Mouse (Mus musculus) liver, embryonic 13.5 days (tissue): ENCODE results near the gene Ang2. TPM values are rescaled to one million over a fixed set of nuclear protein-coding genes. Genes with fewer than 3 reads are reported as not detected.
"Not testable (repeated sequence)": the region's sequence is repeated elsewhere in the genome, so short reads cannot be mapped to it uniquely, and the experiment has no call there.

Experiments used
- ATAC-seq: fragments of 200-750 bp; cut with Nextera tagmentation; 2 replicates; pipeline ENCODE4 v1.8.0; 2017; ENCODE audit warnings: low read depth, mild to moderate bottlenecking, moderate number of reproducible peaks, moderate library complexity
- DNase-seq: peaks from one replicate; pipeline ENCODE4 v3.0.0; 2022
- H3K27ac ChIP-seq: fragments of 300-500 bp; sonication (generic); 2 replicates; pipeline ENCODE4 v1.5.1; 2015; ENCODE audit warnings: moderate library complexity, mild to moderate bottlenecking, inconsistent platforms
- H3K27me3 ChIP-seq: fragments of 300-500 bp; sonication (generic); 2 replicates; pipeline ENCODE4 v1.6.1; 2015; ENCODE audit warnings: mild to moderate bottlenecking, inconsistent platforms
- H3K36me3 ChIP-seq: fragments of 300-500 bp; sonication (generic); 2 replicates; pipeline ENCODE4 v1.6.1; 2015; ENCODE audit warnings: mild to moderate bottlenecking, inconsistent platforms
- H3K4me1 ChIP-seq: fragments of 300-500 bp; sonication (generic); replicated peaks from 2 replicates; pipeline ENCODE4 v1.6.1; 2015; ENCODE audit warnings: inconsistent platforms
- H3K4me2 ChIP-seq: fragments of 300-500 bp; sonication (generic); 2 replicates; pipeline ENCODE4 v1.6.1; 2015; ENCODE audit warnings: inconsistent platforms, mild to moderate bottlenecking, moderate library complexity
- H3K4me3 ChIP-seq: fragments of 300-500 bp; sonication (generic); replicated peaks from 2 replicates; pipeline ENCODE4 v1.5.1; 2015; ENCODE audit warnings: mild to moderate bottlenecking, inconsistent platforms
- H3K9ac ChIP-seq: fragments of 300-500 bp; sonication (generic); 2 replicates; pipeline ENCODE4 v1.6.1; 2015; ENCODE audit warnings: mild to moderate bottlenecking, inconsistent platforms
- H3K9me3 ChIP-seq: fragments of 300-500 bp; sonication (generic); replicated peaks from 2 replicates; pipeline ENCODE4 v1.6.1; 2016; ENCODE audit warnings: inconsistent platforms
- WGBS: fragments of 180-500 bp; shearing (Covaris S2); methylation state at CpG from one replicate; pipeline ENCODE4 v1.1.7; 2015; ENCODE audit not compliant: insufficient replicate concordance; 5-methylcytosine and 5-hydroxymethylcytosine counted together
- polyA plus RNA-seq: library from polyadenylated mRNA; unstranded; fragments of >200 nt; fragmentation: Nextera tagmentation; extraction: Ambion mirVana; gene quantifications from 2 replicates; pipeline ENCODE4 v1.2.1, GENCODE M21; 2015

Ang2 gene
- polyA plus RNA-seq, 1 experiment from 2014 or later, result not detected

DNA sequence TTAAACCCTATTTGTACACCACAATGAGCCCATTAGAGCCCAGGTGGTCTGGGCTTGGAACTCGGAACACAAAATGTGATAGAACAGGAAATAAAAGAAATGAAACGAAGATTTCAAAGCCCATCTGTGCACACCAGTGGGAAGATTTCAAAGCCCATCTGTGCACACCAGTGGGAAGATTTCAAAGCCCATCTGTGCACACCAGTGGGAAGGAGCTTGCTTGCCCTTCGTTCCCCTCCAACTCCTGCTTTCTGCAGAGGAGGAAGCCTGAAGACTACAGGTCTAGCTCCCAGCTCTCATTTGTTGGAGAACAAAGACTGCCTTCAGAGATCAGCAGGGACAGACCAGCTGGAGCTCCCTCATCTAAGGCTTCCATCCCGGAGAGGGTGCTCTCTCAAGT is 26.0 kb downstream of the Ang2 start:
- H3K36me3 ChIP-seq, H3K9ac ChIP-seq, ATAC-seq, H3K27ac ChIP-seq, H3K4me3 ChIP-seq, DNase-seq, H3K4me1 ChIP-seq, H3K9me3 ChIP-seq, H3K27me3 ChIP-seq: not testable (repeated sequence)
- 48% methylated on average over 4 of the region's 4 CpGs for WGBS
- 0 out of 2 replicates have a peak overlapping the region, but pooled peaks have one; percentile 14 for H3K4me2 ChIP-seq

DNA sequence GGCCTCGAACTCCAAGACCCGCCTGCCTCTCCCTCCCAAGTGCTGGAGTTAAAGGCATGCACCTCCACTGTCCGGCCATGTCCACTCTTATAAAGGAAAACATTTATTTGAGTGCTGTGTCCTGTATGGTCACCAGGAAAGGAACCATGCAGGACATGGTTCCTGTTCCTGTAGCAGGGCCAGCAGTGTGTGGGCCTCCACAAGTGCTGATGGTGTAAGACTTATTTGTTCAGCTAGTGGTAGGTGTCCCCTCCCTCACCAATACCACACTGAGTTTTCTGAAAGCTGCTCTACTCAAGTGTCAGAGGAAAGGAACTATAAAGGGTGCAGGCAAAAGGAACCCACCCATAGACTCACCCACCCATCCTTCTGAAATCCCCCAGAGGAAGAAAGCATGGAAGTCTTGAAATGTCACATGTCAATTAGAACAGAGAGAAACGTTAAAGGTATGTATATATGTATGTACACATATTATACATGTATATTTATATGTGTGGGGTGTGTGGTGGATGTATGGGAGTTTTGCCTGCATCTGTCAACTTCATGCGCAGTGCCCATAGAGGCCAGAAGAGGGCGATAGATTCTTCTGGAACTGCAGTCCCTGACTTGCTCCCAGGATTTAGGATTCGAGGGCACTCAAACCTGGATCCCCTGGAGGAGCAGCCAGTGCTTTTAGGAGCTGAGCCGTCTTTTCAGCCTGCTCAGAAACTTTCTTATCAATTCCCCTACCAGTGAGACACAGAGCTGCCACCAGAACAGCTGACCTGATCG is 26.7 kb downstream of the Ang2 start:
- H3K9ac ChIP-seq, H3K9me3 ChIP-seq, H3K4me3 ChIP-seq, H3K36me3 ChIP-seq, ATAC-seq, H3K27ac ChIP-seq, H3K4me1 ChIP-seq, H3K27me3 ChIP-seq: not testable (repeated sequence)
- 0 out of 2 replicates have a peak overlapping the region, but pooled peaks have one; percentile 14 for H3K4me2 ChIP-seq
- 32% methylated on average over 9 of the region's 9 CpGs for WGBS
- peak; percentile 43 for DNase-seq

DNA sequence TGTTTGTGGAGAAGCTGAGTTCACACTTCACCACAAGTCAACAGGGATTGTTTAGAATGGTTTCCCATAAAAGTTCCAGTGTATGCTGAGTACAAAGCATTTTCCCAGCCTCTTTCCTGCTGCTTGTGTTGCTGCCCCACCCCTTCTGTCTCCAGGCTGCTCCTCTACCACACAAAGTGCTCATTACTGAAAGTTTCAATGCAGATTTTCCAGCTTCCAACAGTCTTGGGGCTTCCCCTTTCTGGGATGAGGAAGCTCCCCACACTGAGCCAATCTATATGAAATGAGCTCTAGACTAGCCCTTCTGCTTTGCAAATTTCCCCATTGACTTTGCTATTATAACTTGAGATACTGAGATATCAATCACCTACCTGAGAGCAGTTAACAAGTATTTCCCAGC is 32.9 kb downstream of the Ang2 start:
- Histone ChIP-seq H3K4me2 (no peak overlapping the region), H3K36me3 (no peaks in the 10 kb centered on the region), H3K4me3 (no peak overlapping the region), H3K9me3 (no peaks in the 10 kb centered on the region), H3K27ac (no peak overlapping the region), H3K9ac (no peak overlapping the region), H3K27me3 (no peaks in the 10 kb centered on the region), H3K4me1 (peaks cover 9% of the 10 kb centered on the region)
- ATAC-seq, result no peak
- no peak for DNase-seq

DNA sequence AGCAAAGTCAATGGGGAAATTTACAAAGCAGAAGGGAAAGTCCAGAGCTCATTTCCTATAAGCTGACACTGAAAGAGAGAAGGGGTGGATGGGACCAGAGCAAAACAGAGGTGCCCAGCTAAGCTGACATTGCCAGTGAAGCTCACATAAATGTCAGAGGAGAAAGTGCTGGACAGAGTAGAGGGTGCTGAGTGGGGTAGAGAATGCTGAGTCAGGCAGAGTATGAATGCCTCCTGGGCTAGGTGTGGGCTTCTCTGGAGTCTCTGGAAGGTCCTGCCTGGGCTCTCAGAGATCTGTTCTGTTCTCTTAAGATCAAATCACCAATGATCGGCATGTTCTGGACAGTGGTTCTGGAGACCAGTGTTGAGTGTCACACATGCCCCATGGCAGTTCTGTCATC is 33.5 kb downstream of the Ang2 start:
- Histone ChIP-seq H3K27ac (no peak overlapping the region), H3K27me3 (no peaks in the 10 kb centered on the region), H3K4me3 (no peak overlapping the region), H3K9ac (no peak overlapping the region), H3K36me3 (no peaks in the 10 kb centered on the region), H3K9me3 (no peaks in the 10 kb centered on the region), H3K4me1 (peaks cover 9% of the 10 kb centered on the region), H3K4me2 (no peak overlapping the region)
- WGBS, result 81% methylated on average over 1 of the region's 1 CpGs
- ATAC-seq (no peak; the same call in 1 of the 2 replicates), DNase-seq (no peak)

DNA sequence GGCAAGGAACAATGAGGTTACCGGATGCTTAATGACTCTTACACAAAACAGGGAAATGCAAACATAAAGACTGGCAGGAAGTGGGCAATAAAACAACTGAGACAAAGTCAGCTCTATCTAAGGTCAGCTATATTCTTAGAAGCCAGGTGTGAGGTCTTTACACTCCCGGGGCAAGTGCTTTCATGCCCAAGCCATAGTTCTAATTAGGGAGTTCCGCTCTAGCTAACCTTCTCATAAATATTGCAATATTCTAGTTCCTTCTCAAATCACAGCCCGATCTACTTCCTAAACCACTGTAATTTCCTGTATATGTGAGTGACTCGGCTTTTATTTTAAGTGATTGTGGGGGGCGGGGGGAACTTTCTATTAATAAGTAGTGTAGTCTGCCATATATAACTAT is 35.6 kb downstream of the Ang2 start:
- ATAC-seq, DNase-seq, H3K9me3 ChIP-seq, H3K4me3 ChIP-seq, H3K27me3 ChIP-seq, H3K4me2 ChIP-seq, H3K36me3 ChIP-seq, H3K27ac ChIP-seq, H3K9ac ChIP-seq: not testable (repeated sequence)
- peaks cover 14% of the 10 kb centered on the region for H3K4me1 ChIP-seq
- WGBS, result 78% methylated on average over 6 of the region's 6 CpGs

DNA sequence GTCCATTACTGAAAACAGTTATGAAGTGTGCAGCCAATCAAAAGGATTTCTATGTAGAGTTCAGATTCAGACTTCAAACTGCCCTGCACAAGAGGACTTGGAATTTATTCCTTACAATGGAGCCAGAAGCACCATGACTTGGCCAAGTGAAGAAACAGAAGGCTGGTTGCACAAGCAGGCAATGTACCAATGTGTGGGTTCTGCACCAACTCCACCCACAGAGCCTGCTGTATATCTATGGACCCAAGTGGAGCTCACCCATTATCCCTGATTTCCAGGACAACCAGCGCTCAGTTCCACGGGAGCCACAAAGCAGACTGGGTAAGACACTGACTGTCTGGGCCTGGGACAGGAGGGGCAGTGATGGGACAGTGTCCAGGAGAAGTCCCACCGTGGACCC is 37.0 kb downstream of the Ang2 start, which contains the start of gene Rnase2b:
Rnase2b (plus strand) TSS at position 285 of the 400 bp plus-strand sequence.
- H3K4me1 ChIP-seq, result peaks cover 18% of the 10 kb centered on the region
- 75% methylated on average over 3 of the region's 3 CpGs for WGBS
- ATAC-seq, H3K27ac ChIP-seq, DNase-seq, H3K4me3 ChIP-seq, H3K36me3 ChIP-seq, H3K9me3 ChIP-seq, H3K9ac ChIP-seq, H3K27me3 ChIP-seq, H3K4me2 ChIP-seq: not testable (repeated sequence)

DNA sequence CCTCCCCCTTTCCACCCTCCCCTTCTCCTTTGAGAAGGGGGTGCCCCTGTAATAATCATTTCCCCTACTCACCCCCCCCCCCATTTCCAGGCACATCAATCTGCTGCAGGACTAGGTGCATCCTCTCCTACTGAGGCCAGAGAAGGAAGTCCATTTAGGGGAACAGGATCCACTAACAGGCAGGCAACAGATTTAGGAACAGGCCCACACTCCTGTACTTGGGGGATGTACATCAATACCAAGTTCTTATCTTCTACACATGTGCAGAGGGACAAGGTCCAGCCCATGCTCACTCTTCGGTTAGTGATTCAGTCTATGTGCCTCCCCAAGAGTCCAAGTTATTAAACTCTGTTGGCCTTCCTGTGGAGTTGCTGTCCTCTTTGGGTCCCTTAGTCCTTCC is 41.9 kb downstream of the Ang2 start:
- ATAC-seq, result no peak
- no peak overlapping the region for H3K27ac ChIP-seq
- DNase-seq, result no peak

DNA sequence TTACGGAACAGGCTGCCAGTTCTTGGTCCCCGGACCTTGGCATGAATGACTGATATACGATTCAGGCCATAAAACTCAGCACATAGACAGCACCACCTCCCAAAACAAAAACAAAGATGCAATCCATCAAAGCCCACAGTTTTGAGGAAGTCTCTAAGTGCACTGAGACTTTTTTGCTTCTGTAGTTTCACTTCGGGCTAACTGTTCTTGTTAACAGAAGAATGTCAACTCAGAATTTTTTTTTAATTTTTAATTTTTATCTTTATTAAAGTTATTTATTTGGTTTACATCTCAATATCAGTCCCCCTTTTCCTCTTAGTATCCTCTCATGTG is 42.2 kb downstream of the Ang2 start:
- no peak for DNase-seq
- Histone ChIP-seq H3K4me1 (peaks cover 39% of the 10 kb centered on the region), H3K27me3 (no peaks in the 10 kb centered on the region), H3K27ac (no peak overlapping the region), H3K4me3 (no peak overlapping the region), H3K9me3 (no peaks in the 10 kb centered on the region), H3K36me3 (no peaks in the 10 kb centered on the region), H3K9ac (no peak overlapping the region), H3K4me2 (no peak overlapping the region)
- ATAC-seq, result no peak
- 61% methylated on average over 4 of the region's 4 CpGs for WGBS

More for the DNA sequence above, 41.9 kb downstream of the Ang2 start:
- Histone ChIP-seq H3K9me3 (no peaks in the 10 kb centered on the region), H3K36me3 (no peaks in the 10 kb centered on the region), H3K4me2 (no peak overlapping the region), H3K4me1 (peaks cover 35% of the 10 kb centered on the region), H3K27me3 (no peaks in the 10 kb centered on the region), H3K9ac (no peak overlapping the region), H3K4me3 (no peak overlapping the region)
- 46% methylated on average over 1 of the region's 1 CpGs for WGBS

DNA sequence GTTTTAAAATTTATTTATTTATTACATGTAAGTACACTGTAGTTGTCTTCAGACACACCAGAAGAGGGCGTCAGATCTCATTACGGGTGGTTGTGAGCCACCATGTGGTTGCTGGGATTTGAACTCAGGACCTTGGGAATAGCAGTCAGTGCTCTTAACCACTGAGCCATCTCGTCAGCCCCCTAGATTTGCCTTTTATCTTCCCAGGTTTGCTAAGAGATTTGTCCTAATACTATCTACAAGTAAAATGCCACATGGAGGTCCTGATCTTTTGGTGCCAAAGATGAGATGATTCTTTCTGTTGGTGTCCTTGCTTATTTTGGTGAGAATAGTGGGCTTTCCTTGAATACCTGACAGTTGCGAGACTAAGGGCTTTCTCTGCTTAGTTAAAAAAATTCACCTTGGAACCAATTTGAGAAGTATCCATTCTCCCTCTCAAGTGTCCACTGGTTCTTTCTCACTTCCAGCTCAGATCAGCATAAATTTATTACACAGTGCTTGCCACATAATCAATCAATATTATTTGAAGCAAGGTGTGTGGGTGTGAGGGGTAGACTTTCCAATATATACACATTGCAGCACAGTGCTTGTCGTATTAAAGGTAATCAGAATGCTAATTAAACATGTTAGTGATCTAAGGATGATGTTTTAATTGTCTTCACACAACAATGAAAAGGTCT is 42.8 kb downstream of the Ang2 start:
- ATAC-seq (no peak), DNase-seq (no peak)
- Histone ChIP-seq H3K4me2 (no peak overlapping the region), H3K9ac (no peak overlapping the region), H3K36me3 (no peaks in the 10 kb centered on the region), H3K27me3 (no peaks in the 10 kb centered on the region), H3K9me3 (no peaks in the 10 kb centered on the region), H3K4me1 (peaks cover 41% of the 10 kb centered on the region), H3K4me3 (no peak overlapping the region), H3K27ac (no peak overlapping the region)
- WGBS, result 74% methylated on average over 5 of the region's 5 CpGs

DNA sequence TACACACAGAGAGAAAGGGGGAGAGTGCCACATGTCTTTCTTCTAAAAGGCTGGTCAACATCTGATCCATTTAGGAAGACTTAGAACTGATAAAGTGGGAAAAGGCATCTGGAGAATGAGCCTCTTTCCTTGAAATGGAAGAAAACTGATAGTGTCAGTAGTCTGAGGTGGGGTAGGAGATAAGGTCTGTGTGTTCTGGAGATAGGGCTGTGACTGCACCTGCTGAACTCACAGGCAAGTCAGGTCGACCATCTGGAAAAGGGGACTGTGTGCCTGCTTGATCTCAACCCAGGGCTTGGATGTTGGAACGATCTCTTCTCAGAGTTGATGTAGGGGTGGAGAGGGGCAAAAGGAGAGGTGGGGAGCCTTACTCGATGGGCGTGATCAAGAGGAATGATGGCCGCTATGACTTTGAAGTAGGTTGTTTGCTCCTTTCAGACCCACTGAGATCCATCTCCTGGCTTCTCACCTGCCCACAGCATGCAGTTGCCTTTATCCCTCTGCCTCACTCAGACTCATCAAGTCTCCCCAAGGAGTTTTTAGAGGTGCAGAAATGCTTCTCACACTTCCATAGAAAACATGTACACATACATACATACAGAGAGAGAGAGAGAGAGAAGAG is 46.6 kb downstream of the Ang2 start:
- Histone ChIP-seq H3K4me2 (0 out of 2 replicates have a peak overlapping the region, but pooled peaks have one; percentile 28), H3K4me3 (no peak overlapping the region), H3K36me3 (no peaks in the 10 kb centered on the region), H3K4me1 (peaks cover 73% of the 10 kb centered on the region), H3K9me3 (no peaks in the 10 kb centered on the region), H3K27ac (peak overlapping the region; percentile 80), H3K27me3 (no peaks in the 10 kb centered on the region), H3K9ac (peak overlapping the region; percentile 30; the same call in 1 of the 2 replicates)
- ATAC-seq (peak; percentile 64), DNase-seq (peak; percentile 62)
- 43% methylated on average over 5 of the region's 5 CpGs for WGBS

DNA sequence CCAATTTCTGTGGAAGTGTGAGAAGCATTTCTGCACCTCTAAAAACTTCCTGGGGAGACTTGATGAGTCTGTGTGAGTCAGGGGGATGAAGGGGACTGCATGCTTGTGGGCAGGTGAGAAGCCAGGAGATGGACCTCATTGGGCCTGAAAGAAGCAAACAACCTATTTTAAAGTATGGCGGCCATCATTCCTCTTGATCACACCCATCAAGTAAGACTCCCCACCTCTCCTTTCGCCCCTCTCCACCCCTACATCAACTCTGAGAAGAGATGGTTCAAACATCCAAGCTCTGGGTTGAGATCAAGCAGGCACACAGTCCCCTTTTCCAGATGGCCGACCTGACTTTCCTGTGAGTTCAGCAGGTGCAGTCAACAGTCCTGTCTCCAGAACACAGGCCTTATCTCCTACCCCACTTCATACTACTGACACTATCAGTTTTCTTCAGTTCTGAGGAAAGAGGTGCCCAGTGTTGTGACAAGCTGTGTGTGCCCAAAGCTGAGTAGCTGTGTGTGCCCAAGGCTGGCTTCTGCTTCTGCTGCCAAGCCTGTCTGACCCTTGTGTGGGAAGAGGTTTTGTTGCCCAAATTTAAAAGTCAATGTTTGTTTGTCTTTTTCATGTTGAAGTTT is 48.6 kb downstream of the Ang2 start:
- 67% methylated on average over 3 of the region's 3 CpGs for WGBS
- no peaks in the 10 kb centered on the region for H3K36me3 ChIP-seq
- ATAC-seq, result peak; percentile 89
- peak overlapping the region; percentile 28 for H3K9ac ChIP-seq
- H3K4me2 ChIP-seq, result peak overlapping the region; percentile 33
- no peak overlapping the region for H3K4me3 ChIP-seq
- peak; percentile 47 for DNase-seq
- peaks cover 89% of the 10 kb centered on the region for H3K4me1 ChIP-seq
- no peaks in the 10 kb centered on the region for H3K9me3 ChIP-seq
- peak overlapping the region; percentile 82 for H3K27ac ChIP-seq
- no peaks in the 10 kb centered on the region for H3K27me3 ChIP-seq
